Mouse (Mus musculus) spleen, adult 18-20 months (tissue): ENCODE measurements at regions not wholly inside any gene's neighbourhood (a gene's known extent, or its start where the extent isn't known, plus 50 kb on each side); places are given as distances from the start of the nearest gene placed in this dataset.

Source experiments
- DNase-seq, 2 experiments: peaks; one replicate each; pipeline ENCODE4 v3.0.0; 2022; ENCODE audit warnings: mixed read lengths in 2 of 2

DNA sequence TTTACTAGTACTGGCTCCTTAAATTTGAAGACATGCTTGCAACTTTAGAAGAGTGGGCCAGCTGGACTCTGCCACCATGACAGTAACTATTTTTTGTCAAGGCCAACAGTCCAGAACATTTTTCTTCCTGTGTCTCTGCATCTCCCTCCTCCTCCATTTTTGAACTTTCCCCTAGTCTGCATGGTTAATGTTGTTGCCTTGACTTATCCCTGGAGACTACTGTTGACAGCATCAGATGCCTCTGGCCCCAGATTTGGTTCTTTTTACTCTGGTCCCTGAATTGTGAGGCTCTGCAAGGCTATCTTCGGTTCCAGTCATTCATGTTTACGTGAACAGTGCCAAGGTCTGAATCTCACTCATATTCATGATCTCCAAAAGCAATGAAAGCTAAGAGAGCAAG is 724.4 kb upstream of the 2610301B20Rik start:
- no peak for DNase-seq

DNA sequence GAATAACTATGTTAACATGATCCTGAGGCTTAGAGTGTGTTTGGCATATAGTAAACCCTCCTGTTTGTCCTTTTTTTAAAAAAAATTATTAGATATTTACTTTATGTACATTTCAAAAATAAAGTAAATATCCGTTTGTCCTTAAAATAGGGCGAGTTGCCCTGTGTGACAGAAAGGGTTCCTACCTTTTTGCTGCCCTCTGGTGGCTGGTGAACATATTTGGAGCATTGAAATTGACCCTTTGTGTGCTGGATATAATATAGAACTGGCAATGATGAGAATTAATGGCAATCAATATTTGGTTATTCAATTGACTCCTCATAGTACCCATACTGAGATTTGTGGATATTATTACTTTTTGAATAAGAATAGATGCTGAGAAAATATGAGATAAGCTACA is 723.8 kb upstream of the 2610301B20Rik start:
- peak in 1 of 2 experiments; percentile 14 for DNase-seq

GRCm38 (mm10) chr4:10155705-10156390 is 718.5 kb upstream of the 2610301B20Rik start:
- no peak for DNase-seq

DNA sequence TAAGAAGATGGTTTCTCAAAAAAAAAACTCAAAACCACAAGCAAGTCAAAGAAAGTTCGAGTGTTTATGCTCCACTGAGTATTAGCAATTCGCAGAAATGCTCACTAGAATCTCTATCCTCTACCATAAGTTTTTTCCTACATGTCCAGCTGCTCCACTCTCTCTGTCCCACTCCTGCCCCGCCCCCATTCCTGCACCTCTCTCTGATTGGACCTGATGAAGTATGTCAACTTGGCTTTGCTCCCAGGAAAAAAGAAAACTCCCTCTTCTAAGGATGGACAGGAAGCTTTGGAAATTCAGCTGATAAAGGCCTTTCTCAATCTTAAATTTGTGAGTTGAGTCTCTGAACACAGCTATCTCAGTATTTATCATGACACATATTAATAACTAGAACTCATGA is 684.4 kb upstream of the 2610301B20Rik start:
- peak in 1 of 2 experiments; percentile 2 for DNase-seq

GRCm38 (mm10) chr4:10197245-10197943 is 676.9 kb upstream of the 2610301B20Rik start:
- DNase-seq, result no peak

DNA sequence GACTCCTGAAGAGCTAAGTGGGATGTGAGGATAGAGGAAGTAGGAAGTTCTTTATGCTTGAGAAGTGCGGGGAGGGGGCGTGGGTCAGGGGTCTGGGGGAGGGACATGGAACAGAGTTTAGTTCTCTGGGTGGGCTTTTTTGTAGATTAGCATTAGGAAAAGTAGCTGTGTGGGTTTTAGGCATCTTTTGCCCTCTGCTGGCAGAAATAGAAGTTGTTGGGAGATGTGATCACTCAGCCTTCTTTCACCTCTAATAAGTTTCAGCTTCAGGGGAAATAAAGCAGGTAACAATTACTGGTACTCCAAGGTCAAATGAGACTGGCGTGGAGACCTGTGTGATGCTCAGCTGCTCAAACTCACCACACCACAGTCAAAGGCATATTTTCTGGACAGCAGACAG is 672.5 kb upstream of the 2610301B20Rik start:
- no peak for DNase-seq

- DNase-seq, result no peak
Measured at GRCm38 (mm10) chr4:10204224-10204623, 670.1 kb upstream of the 2610301B20Rik start.

DNA sequence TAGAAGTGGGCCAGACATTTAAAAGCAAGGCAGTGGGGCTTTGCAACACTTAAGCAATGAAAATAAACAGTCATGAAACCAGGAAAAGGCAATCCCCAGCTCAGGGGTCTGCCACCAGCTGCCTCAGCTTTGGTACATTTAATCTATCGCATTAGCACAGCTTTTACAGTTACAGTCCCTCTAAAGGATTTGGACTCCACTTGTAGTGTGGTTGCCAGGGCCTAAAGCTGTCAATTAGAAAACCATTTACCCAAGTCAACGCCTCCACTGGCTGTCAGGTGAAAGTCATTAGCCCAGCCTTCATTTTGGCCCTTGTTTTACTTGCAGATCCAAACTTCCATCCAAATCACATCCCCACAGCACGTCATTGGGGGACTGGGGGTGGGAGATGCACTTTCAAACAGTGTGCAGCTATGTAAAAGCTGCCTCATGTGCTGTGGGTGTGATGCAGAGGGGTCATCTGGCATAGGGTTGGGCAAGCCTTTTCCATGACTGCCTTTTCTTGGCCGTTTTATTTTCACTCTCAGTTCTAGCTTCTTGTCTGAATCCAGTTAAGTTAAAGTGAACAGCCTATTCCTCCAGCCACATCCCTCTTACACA is 664.9 kb upstream of the 2610301B20Rik start:
- DNase-seq, result no peak

GRCm38 (mm10) chr4:10211303-10211702 is 663.0 kb upstream of the 2610301B20Rik start:
- DNase-seq, result no peak

GRCm38 (mm10) chr4:10235324-10235723 is 639.0 kb upstream of the 2610301B20Rik start:
- no peak for DNase-seq

DNA sequence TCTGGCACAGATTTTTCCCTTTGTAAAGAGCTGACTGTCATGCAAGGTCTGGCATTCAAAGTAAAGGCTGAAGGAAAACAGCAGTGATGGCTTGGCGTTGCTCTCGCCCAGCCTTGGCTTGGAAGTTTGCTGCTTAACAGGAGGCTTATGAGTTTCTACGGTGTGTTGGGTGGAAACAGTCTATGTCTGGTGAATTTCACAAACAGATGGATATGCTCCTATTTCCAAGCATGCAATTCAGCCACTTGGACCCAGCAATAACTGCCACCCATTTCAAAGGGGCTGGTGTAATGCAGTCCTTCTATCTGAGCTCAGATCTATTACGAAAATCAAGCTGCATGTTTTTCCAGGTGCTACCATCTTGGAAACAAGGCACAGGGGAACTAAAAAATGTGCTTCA is 632.2 kb upstream of the 2610301B20Rik start:
- no peak for DNase-seq

DNA sequence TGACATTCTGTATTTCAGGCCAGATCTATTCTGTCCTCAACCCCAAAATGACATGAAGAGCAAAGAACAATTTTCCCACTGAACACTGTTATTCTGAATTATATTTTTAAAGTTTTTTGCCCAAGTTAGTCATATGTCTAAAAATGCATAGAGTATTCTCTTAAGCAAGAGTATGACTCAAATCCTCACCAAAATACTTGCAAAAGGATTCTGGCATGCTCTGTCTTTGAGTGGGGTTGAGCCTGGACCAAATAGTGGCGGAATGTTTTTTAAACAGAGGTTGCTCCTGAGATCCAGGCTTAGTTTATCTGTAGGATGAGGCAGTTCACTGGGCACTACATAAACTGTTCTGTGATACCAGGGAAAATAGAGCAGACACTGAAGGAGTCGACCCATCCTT is 631.4 kb upstream of the 2610301B20Rik start:
- no peak for DNase-seq

DNA sequence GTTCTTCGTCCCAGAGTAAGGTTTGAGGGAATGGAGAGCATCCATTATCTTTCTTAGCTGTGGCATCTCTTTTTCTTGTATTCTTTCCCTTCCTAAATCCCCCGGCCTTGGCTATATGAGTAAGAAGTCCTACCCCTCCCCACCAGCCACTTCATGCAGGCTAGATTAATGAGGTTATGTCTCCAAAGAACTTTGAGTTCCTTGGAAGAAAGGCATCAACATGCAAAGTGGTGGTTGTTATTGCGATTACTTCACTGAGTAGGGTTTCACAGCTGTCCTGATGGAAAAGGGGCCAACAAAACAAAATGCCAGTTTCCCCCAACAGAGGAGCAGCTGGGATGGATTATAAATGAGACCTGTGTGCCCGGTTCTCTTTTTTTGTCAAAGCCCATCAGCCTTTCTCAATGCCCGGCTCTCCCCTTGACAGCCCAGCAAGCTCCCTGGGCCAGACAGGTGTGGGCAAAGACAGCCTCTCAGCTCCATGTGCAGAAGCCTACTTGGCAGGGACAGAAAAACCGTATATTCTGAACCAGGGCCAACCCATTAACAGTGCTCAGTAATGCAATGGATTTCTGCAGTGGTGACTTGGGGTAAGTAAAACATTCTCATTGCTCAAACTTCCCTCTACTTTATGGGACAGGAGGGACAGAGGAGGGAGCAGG is 620.1 kb upstream of the 2610301B20Rik start:
- no peak for DNase-seq

DNA sequence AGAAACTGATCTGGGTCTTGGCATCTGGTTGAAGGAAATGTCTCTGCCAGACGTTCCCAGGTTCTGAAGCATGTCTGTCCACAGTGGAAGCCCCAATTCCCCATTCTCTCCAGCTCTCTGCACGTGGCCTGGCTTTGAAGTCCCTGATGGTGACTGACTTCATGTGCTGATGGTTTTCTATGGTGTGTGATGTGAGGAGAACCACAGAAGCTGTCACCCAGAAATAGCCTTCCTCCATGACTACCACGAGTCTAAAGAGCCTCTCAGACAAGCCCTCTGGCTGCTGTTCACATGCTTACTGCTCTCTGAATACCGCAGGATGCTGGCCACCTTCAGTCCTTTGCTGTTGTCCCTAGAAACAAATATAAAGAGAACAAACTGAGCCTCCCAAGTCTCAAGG is 616.8 kb upstream of the 2610301B20Rik start:
- DNase-seq, result no peak

GRCm38 (mm10) chr4:10260351-10260750 is 613.9 kb upstream of the 2610301B20Rik start:
- DNase-seq, result no peak

- DNase-seq, result no peak
Measured at GRCm38 (mm10) chr4:10265942-10266341, 608.4 kb upstream of the 2610301B20Rik start.

DNA sequence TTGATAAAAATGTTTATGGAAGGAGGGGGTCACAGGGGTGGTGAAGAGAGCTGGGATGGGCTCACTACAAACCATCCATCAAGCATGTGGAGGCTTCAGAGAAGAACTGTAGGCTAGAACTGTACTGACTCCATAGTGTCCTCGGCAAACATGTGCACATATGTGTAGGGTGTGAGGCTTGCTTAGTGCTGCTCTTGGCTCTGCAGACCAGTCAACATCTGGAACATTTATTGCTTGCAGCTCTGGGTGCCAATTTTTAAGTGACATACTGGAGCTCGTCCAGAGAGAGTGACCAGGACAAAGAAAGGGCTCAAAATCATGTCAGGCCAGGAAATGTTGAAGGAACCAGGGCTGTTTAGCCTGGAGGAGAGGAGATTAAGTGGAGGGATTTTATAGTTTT is 588.7 kb upstream of the 2610301B20Rik start:
- no peak for DNase-seq

GRCm38 (mm10) chr4:10290326-10290725 is 584.0 kb upstream of the 2610301B20Rik start:
- DNase-seq, result no peak

- DNase-seq, result no peak
Measured at GRCm38 (mm10) chr4:10295012-10295530, 579.2 kb upstream of the 2610301B20Rik start.

- no peak for DNase-seq
Measured at GRCm38 (mm10) chr4:10296220-10296619, 578.1 kb upstream of the 2610301B20Rik start.

- DNase-seq, result no peak
Measured at GRCm38 (mm10) chr4:10311886-10312285, 562.4 kb upstream of the 2610301B20Rik start.

GRCm38 (mm10) chr4:10315144-10315543 is 559.2 kb upstream of the 2610301B20Rik start:
- no peak for DNase-seq

GRCm38 (mm10) chr4:10315875-10316274 is 558.4 kb upstream of the 2610301B20Rik start:
- DNase-seq, result no peak
